In the genomic region with DNA sequence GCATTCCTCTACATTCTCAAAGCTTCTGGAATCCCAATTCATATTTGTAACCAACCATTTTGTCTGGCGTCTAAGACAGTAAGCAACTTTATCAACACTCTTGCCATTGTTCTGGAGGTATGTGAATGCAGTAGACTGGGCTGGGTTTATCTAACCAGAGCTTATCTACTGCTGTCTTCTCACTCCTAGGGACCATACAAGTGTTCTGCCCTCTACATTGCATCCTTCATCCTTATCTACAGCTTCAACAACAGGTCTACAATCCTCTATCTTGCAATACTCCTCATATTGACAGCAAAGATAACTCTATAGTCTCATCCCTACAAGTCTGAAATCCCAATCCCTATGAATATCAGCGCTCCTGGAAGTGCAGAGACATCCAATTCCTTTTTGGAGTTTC, we compare ENCODE assay signal across 22 mouse cellular contexts.
DNase-seq lines count a peak whose midpoint lies in the region; ATAC-seq and TF ChIP-seq lines count a peak whose summit lies in the region.
"Had no signal": no experiment of that assay in that cellular context is flagged by ENCODE, and none has a peak within 500 bp of the region (broad histone marks: within the 10 kb centered on the region; RNA-seq: fewer than 3 reads in every experiment).

No protein-coding gene starts in this region.

- H3K4me1 ChIP-seq in G1E (ENCODE audit: insufficient read depth, low read depth, low read length): peaks cover 75% of the 10 kb centered on the region
- H3K4me1 ChIP-seq in MEL (ENCODE audit: control insufficient read depth in 1 of 2, insufficient read depth in 2 of 2, low read length in 2 of 2): peaks cover 6 to 7% of the 10 kb centered on the region in 2 experiments
- peaks cover 16% of the 10 kb centered on the region for H3K4me1 ChIP-seq in liver, embryonic 15.5 days (replicated peaks)
- H3K4me1 ChIP-seq in midbrain, postnatal 0 days (ENCODE audit: insufficient read depth, low read length): no peaks in the 10 kb centered on the region
- H3K4me1 ChIP-seq: hindbrain, embryonic 10.5 days; hindbrain, embryonic 13.5 days had no signal

- 0 out of 2 replicates have a peak overlapping the region, but pooled peaks have one; percentile 24 for H3K27ac ChIP-seq in MEL (ENCODE audit: control insufficient read depth, low read depth, low read length)
- H3K27ac ChIP-seq in liver, embryonic 15.5 days (replicated peaks): no peak overlapping the region
- H3K27ac ChIP-seq in midbrain, postnatal 0 days (ENCODE audit: low read depth, low read length): no peak overlapping the region
- H3K27ac ChIP-seq: heart, embryonic 15.5 days; hindbrain, embryonic 10.5 days; hindbrain, embryonic 13.5 days had no signal

- H3K27me3 ChIP-seq in G1E (ENCODE audit: insufficient read depth, low read length) (no peaks in the 10 kb centered on the region), MEL (ENCODE audit: control insufficient read depth in 1 of 2, insufficient read depth in 2 of 2, low read length in 2 of 2) (no peaks in the 10 kb centered on the region)
- H3K27me3 ChIP-seq in liver, embryonic 15.5 days: no peaks in the 10 kb centered on the region
- no peaks in the 10 kb centered on the region for H3K27me3 ChIP-seq in midbrain, postnatal 0 days (ENCODE audit: insufficient read depth, low read length)
- H3K27me3 ChIP-seq: heart, embryonic 12.5 days; heart, embryonic 15.5 days; hindbrain, embryonic 13.5 days; Patski had no signal

- TF ChIP-seq EP300 in MEL (IDR thresholded peaks at IDR 0.05; ENCODE audit: low read depth in 1 of 2, low read length in 2 of 2): peak; percentile 69 to 86

- no peak for TF ChIP-seq POLR2A in MEL (IDR thresholded peaks at IDR 0.05; ENCODE audit: control insufficient read depth in 1 of 2, insufficient read depth in 1 of 2, low read depth in 1 of 2, low read length in 2 of 2, poor library complexity in 1 of 2)

- peak overlapping the region; percentile 16; the same call in 1 of the 2 replicates for H3K4me3 ChIP-seq in G1E (ENCODE audit: low read depth, low read length)
- no peak overlapping the region for H3K4me3 ChIP-seq in MEL (ENCODE audit: control insufficient read depth in 1 of 2, insufficient read depth in 1 of 2, low read depth in 2 of 2, low read length in 2 of 2)
- no peak overlapping the region for H3K4me3 ChIP-seq in liver, embryonic 15.5 days (replicated peaks)
- no peak overlapping the region for H3K4me3 ChIP-seq in midbrain, postnatal 0 days (ENCODE audit: low read depth, low read length)
- H3K4me3 ChIP-seq: heart, embryonic 12.5 days; heart, embryonic 15.5 days; hindbrain, embryonic 10.5 days; hindbrain, embryonic 13.5 days had no signal

- peaks cover 17% of the 10 kb centered on the region for H3K36me3 ChIP-seq in G1E (replicated peaks)
- peaks cover 1 to 30% of the 10 kb centered on the region in 2 experiments; a peak in 3 of 4 replicates for H3K36me3 ChIP-seq in MEL (ENCODE audit: control insufficient read depth in 1 of 2, insufficient read depth in 2 of 2, low read length in 2 of 2)
- H3K36me3 ChIP-seq in liver, embryonic 15.5 days (replicated peaks): no peaks in the 10 kb centered on the region
- H3K36me3 ChIP-seq in midbrain, postnatal 0 days (ENCODE audit: insufficient read depth, low read length): no peaks in the 10 kb centered on the region
- H3K36me3 ChIP-seq: heart, embryonic 12.5 days; heart, embryonic 15.5 days; hindbrain, embryonic 10.5 days; hindbrain, embryonic 13.5 days had no signal

- H3K79me2 ChIP-seq in MEL (ENCODE audit: control insufficient read depth, insufficient read depth, low read length, poor library complexity): peaks cover 3% of the 10 kb centered on the region; the same call in 1 of the 2 replicates

- H3K4me2 ChIP-seq in liver, embryonic 15.5 days: no peak overlapping the region
- no peak overlapping the region for H3K4me2 ChIP-seq in midbrain, postnatal 0 days (ENCODE audit: low read depth, low read length, poor library complexity, severe bottlenecking)
- H3K4me2 ChIP-seq: heart, embryonic 12.5 days; heart, embryonic 15.5 days; hindbrain, embryonic 13.5 days had no signal

- no peak overlapping the region for H3K9ac ChIP-seq in MEL (ENCODE audit: control insufficient read depth, low read depth, low read length, poor library complexity, severe bottlenecking)
- no peak overlapping the region for H3K9ac ChIP-seq in liver, embryonic 15.5 days
- H3K9ac ChIP-seq in midbrain, postnatal 0 days (replicated peaks; ENCODE audit: low read length, poor library complexity, severe bottlenecking): no peak overlapping the region
- H3K9ac ChIP-seq: heart, embryonic 12.5 days; heart, embryonic 15.5 days; hindbrain, embryonic 13.5 days had no signal

- WGBS in liver, embryonic 15.5 days (ENCODE audit: insufficient replicate concordance): 49% methylated on average over 2 of the region's 2 CpGs
- whole genome bisulfite sequencing in midbrain, postnatal 0 days: 95% methylated on average over 2 of the region's 2 CpGs

- TF ChIP-seq RAD21 in MEL (IDR thresholded peaks at IDR 0.05; ENCODE audit: low read depth, low read length): no peak

- TF ChIP-seq CTCF in G1E (IDR thresholded peaks at IDR 0.05; ENCODE audit: low read depth, low read length): no peak
- no peak for TF ChIP-seq CTCF in MEL (IDR thresholded peaks at IDR 0.05 in 2 of 3, conservative IDR thresholded peaks at IDR 0.05 in 1 of 3; ENCODE audit: control insufficient read depth in 1 of 3, insufficient read depth in 1 of 3, low read depth in 2 of 3, low read length in 3 of 3, poor library complexity in 1 of 3, severe bottlenecking in 1 of 3)
- no peak for TF ChIP-seq CTCF in midbrain, postnatal 0 days (IDR thresholded peaks at IDR 0.05)

- H3K9me3 ChIP-seq in G1E (replicated peaks) (no peaks in the 10 kb centered on the region), MEL (replicated peaks; ENCODE audit: insufficient read depth, low read length) (no peaks in the 10 kb centered on the region)
- H3K9me3 ChIP-seq in liver, embryonic 15.5 days (replicated peaks): no peaks in the 10 kb centered on the region
- H3K9me3 ChIP-seq in midbrain, postnatal 0 days (ENCODE audit: low read length): no peaks in the 10 kb centered on the region
- H3K9me3 ChIP-seq: heart, embryonic 12.5 days; heart, embryonic 15.5 days; hindbrain, embryonic 10.5 days; hindbrain, embryonic 13.5 days had no signal

- peak; percentile 58 for ATAC-seq in G1E (ENCODE audit: extremely low read depth, insufficient number of reproducible peaks, low FRiP score, poor library complexity, severe bottlenecking)
- ATAC-seq in liver, embryonic 15.5 days (ENCODE audit: insufficient read depth): peak; percentile 75
- ATAC-seq in megakaryocyte-erythroid progenitor cell, adult 5-6 weeks (replicated peaks; ENCODE audit: low FRiP score, low TSS enrichment, poor library complexity, severe bottlenecking): peak; percentile 85
- ATAC-seq in midbrain, postnatal 0 days (ENCODE audit: low FRiP score): no peak
- ATAC-seq: forebrain, embryonic 14.5 days; hindbrain, embryonic 16.5 days; Patski had no signal

- DNase-seq in G1E (ENCODE audit: low spot score) (no peak), MEL (ENCODE audit: low read depth, low spot score) (peak; percentile 49)
- no peak for DNase-seq in cerebellum, adult 9-10 months
- DNase-seq in midbrain, postnatal 0 days (ENCODE audit: low spot score): no peak
- DNase-seq: adrenal gland, postnatal 10 days; adrenal gland, postnatal 36 days; cerebellum, adult 18-20 months; cerebellum, adult 9-11 months; cerebellum, postnatal 36 days; gastrocnemius, postnatal 25 days; heart, adult 18-20 months; heart, postnatal 10 days; heart, postnatal 36 days had no signal

TF ChIP-seq in MEL, 35 proteins besides CTCF, POLR2A, EP300 and RAD21 (continues in another document):
- no peak for TF ChIP-seq USF1 (IDR thresholded peaks at IDR 0.05; ENCODE audit: low read depth, low read length)
- TF ChIP-seq MAX (IDR thresholded peaks at IDR 0.05; ENCODE audit: low read length): no peak
- TF ChIP-seq RCOR1 (IDR thresholded peaks at IDR 0.05; ENCODE audit: low read depth, low read length): peak; percentile 58; the same call in 1 of the 2 replicates
- no peak for TF ChIP-seq CHD1 (IDR thresholded peaks at IDR 0.05; ENCODE audit: low read depth, low read length)
- TF ChIP-seq POLR2AphosphoS5 (IDR thresholded peaks at IDR 0.05; ENCODE audit: borderline replicate concordance, low read depth, low read length): no peak
- TF ChIP-seq ZKSCAN1 (IDR thresholded peaks at IDR 0.05; ENCODE audit: low read depth, low read length): no peak
- no peak for TF ChIP-seq NELFE (IDR thresholded peaks at IDR 0.05; ENCODE audit: low read depth, low read length)
- no peak for TF ChIP-seq KAT2A (conservative IDR thresholded peaks at IDR 0.05; ENCODE audit: low read depth, low read length)
- no peak for TF ChIP-seq MAZ (IDR thresholded peaks at IDR 0.05; ENCODE audit: low read depth, low read length)
- TF ChIP-seq GATA1 (IDR thresholded peaks at IDR 0.05; ENCODE audit: low read depth, low read length): peak; percentile 94
- no peak for TF ChIP-seq POLR2AphosphoS2 (IDR thresholded peaks at IDR 0.05; ENCODE audit: low read length)
- TF ChIP-seq NRF1 (IDR thresholded peaks at IDR 0.05; ENCODE audit: insufficient read depth, low read depth, low read length, poor library complexity, severe bottlenecking): no peak
- no peak for TF ChIP-seq MYC (IDR thresholded peaks at IDR 0.05; ENCODE audit: low read depth, low read length)
- TF ChIP-seq ELF1 (IDR thresholded peaks at IDR 0.05; ENCODE audit: low read depth, low read length): no peak
- 0 out of 2 replicates have a peak, but pooled peaks have one; percentile 19 for TF ChIP-seq MEF2A (IDR thresholded peaks at IDR 0.05; ENCODE audit: extremely low read depth, insufficient replicate concordance, low read depth, low read length, poor library complexity, severe bottlenecking)
- TF ChIP-seq TCF12 (IDR thresholded peaks at IDR 0.05; ENCODE audit: low read depth, low read length): peak; percentile 84
- TF ChIP-seq MYB (IDR thresholded peaks at IDR 0.05; ENCODE audit: low read depth, low read length): no peak
- no peak for TF ChIP-seq TBP (IDR thresholded peaks at IDR 0.05; ENCODE audit: low read depth, low read length)
- TF ChIP-seq MXI1 (IDR thresholded peaks at IDR 0.05; ENCODE audit: low read depth, low read length): no peak
- TF ChIP-seq TAL1 (IDR thresholded peaks at IDR 0.05; ENCODE audit: low read length): no peak
- no peak for TF ChIP-seq ZNF384 (IDR thresholded peaks at IDR 0.05; ENCODE audit: low read depth, low read length)
- no peak for TF ChIP-seq CHD2 (IDR thresholded peaks at IDR 0.05; ENCODE audit: low read length)
- TF ChIP-seq BHLHE40 (IDR thresholded peaks at IDR 0.05; ENCODE audit: borderline replicate concordance, low read depth, low read length): no peak
- TF ChIP-seq MAFK (IDR thresholded peaks at IDR 0.05; ENCODE audit: borderline replicate concordance, low read depth, low read length): no peak
- TF ChIP-seq SMC3 (IDR thresholded peaks at IDR 0.05; ENCODE audit: low read depth, low read length): no peak
- TF ChIP-seq SIN3A (IDR thresholded peaks at IDR 0.05; ENCODE audit: low read length): 0 out of 2 replicates have a peak, but pooled peaks have one; percentile 36
- TF ChIP-seq ZC3H11A (IDR thresholded peaks at IDR 0.05; ENCODE audit: low read depth, low read length): no peak
